Mouse (Mus musculus) spleen, adult 18-20 months (tissue): ENCODE data around the gene Ccdc127.

Source experiments
- DNase-seq, 2 experiments: peaks; one replicate each; pipeline ENCODE4 v3.0.0; 2022; ENCODE audit warnings: mixed read lengths in 2 of 2

Ccdc127 gene

GRCm38 (mm10) chr13:74349566-74350434 lies at the start of gene Ccdc127, which contains the start of gene Sdha:
Gene Ccdc127 (plus strand): TSS chr13:74350309.
Gene Sdha (minus strand): TSS chr13:74350280.
- peak; percentile 92 for DNase-seq

GRCm38 (mm10) chr13:74300925-74301606 lies 49.0 kb upstream of the Ccdc127 start:
- peak; percentile 23 to 52 for DNase-seq

- DNase-seq: no peak
These were observed 48.5 kb upstream of the Ccdc127 start for GRCm38 (mm10) chr13:74301607-74301984.

DNA sequence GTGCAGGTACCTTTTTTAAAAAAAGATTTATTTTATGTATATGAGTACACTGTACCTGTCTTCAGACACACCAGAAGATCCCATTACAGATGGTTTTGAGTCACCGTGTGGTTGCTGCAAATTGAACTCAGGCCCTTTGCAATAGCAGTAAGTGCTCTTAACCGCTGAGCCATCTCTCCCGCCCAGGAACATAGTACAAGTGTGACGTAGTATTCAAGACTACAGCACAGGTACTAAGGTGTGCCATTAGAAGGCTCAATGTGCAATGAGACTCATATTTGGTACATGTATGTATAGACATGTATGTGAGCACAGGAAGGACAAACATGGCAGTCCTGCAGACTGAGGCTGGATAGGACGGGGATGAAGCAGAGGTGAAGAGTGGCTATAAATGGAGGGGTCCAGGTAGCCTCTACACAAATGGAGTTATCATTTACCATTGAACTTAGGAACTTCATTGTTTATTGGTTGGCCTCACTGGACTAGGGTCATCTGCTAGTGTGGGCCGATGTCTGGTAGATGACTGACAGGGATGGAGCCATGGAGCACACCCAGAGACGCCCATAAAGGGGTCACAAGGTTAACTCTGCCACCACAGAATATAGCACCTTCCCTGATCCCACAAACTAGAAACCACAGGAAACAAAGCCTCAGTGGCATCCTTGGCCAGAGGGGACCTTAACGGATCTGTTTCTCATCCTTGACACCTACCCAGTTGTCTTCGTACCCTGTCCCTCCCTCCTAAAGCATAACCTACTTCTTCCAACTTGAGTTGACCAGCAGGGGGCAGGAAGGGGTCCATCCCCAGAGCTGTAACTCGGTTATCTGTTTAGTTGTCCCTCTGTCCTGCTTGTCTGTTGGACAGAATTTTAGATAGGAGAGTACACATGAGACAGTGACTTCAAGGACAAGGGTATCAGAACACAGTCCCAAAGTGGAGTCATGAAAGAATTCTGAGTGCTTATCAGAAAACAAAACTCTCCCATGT lies 47.8 kb upstream of the Ccdc127 start:
- DNase-seq: peak in 1 of 2 experiments; percentile 8

DNA sequence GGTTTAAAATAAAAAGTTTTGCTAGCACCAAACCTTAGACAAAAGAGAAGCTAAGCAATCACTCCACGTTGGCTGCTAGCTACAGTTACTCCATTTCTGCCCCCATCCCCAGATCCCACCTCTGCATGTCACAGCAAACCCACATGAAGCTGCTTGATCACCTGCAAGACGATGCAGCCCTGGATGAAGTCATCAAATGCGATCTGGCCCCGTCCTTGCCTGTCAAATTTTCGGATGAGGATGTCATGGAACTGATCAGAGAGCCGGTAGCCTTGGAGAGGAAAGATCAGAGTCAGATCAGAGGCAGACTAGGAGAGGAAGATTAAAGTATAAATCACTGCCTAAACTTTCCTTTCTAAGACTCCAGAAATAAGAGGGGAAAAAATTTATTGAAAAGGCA lies 44.7 kb upstream of the Ccdc127 start:
- no peak for DNase-seq

GRCm38 (mm10) chr13:74305780-74306179 lies 44.3 kb upstream of the Ccdc127 start:
- no peak for DNase-seq

GRCm38 (mm10) chr13:74314616-74315015 lies 35.5 kb upstream of the Ccdc127 start:
- no peak for DNase-seq

- DNase-seq: no peak
These were observed 33.7 kb upstream of the Ccdc127 start for GRCm38 (mm10) chr13:74316386-74316785.

- no peak for DNase-seq
These were observed 33.3 kb upstream of the Ccdc127 start for GRCm38 (mm10) chr13:74316789-74317169.

DNA sequence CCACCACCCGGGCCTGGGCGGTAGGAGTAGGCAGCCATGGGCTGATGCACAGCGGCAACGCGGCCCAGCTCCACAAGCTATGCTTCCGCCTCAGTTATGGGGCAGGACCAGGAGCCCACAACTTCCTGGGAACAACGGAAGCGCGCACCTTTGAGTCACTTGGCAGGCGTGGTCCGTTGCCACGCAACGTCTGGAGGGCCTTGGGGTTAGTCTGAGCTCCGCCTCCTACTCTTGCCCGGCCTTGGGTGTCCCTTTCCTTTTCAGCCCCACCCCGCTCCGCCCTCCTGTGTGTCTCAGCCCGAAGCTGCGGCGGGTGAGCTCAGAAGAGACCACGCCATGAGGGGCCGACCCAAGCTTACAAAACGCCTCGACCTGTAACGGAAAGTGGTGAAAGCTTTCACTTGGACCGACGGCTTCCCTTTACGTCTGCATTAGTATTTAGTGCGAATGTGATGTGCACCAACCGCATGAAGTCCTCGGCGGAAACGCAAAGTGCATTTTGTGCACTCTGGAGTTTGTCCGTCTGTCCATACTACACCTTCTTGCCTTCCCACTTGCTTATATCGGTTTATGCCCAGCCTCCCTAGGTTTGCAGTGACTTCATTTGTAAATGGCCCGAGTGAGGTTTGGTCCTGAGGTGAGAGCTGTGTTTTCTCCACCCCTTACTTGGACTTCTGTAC lies 32.8 kb upstream of the Ccdc127 start, which contains the start of gene Pdcd6:
Gene Pdcd6 (minus strand): TSS at position 411 of the 680 bp plus-strand sequence.
- peak; percentile 85 to 87 for DNase-seq

- no peak for DNase-seq
These were observed 20.8 kb upstream of the Ccdc127 start for GRCm38 (mm10) chr13:74329321-74329720.

GRCm38 (mm10) chr13:74341036-74341435 lies 9.1 kb upstream of the Ccdc127 start:
- DNase-seq: peak in 1 of 2 experiments; percentile 37

DNA sequence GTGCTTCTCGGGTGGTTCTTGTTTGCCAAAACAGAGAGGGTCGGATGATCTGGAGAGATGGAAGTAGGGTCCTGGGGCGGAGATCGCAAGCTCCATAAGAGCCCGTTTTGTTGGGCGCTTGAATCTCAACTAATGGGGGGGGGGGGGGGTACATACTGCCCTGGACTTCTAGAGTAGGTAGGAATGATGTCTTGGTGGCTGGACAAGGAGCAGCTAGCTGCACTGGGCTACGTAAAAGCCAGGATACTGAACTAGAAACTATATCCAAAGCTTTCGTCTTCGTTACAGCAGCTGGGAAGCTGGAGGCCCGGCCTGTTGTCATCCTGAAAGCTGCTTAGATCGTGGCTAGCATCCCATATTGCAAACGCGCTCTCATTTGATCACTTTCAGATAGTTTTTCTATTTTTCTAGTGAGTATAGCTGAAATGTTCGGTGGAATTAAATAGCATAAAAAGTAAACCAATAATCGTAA lies 362 bp downstream of the Ccdc127 start:
- DNase-seq: no peak

- no peak for DNase-seq
These were observed 6.4 kb downstream of the Ccdc127 start for GRCm38 (mm10) chr13:74356491-74356890.

DNA sequence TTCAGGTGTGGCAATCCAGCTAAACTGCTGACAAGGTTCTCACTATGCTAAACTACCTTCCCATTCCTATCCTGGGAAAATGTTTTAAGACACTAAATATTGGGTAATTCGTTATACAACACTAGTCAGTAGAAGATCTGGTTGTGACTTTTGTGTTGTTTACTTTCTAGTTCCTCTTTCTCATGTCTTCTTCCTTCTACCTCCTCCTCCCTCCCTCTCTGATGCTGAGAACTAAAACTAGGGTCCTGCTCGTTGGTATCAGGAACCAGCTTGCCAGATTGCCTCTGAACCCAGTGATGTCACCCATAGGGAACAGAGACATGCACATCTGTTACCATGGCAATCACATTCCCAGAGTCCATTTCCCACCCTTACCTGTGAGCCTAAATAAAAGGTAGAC lies 12.1 kb downstream of the Ccdc127 start:
- no peak for DNase-seq

DNA sequence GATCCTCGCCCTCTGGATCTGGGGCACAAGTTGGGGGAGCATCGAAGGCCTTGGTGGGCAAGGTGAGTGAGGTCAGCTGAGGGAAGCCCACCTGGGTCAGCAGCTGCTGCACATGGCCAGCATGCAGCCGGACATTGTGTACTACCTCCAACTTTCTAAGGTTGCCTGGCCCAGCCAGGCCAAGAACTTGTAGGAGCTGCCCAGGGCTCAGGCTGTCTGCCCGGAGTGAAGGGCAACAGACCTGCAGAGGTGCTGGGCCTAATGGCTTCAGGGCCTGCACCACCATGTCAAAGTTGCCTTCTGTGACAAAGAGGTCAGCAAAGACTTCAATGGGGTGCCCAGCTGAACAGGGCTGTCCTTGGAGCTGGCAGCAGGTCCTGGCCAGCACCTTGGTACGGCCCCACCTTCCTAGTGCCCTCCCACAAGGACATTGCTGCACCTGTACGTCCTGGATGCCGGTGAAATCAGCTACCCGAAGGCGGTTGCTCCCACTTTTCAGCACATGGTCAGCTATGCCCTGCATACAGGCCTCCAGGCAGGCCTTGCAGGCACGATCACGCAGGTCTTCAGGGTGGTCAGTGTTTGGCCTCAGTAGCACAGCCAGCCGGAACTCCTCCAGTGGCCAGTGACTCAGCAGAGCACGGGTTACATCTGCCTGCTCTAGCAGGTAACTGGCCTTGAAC lies 13.2 kb downstream of the Ccdc127 start:
- DNase-seq: peak in 1 of 2 experiments; percentile 4

DNA sequence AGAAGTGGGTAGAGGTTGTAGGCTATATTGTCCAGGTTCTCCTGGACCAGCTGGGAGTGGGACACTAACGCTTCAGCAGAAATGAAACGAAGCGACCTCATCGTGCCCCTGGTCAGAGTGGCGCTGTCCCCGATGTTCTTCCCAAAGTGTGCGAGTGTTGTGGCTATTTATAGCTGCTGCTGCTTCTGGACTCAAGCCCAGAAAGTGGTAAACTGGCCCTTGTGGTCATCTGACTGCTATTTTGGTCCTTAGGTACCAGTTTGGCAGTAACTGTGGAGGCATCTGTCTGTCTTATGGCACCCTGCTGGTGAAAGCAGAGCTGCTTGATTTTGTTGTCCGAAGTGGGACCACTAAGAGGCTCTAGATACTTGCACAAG lies 13.7 kb downstream of the Ccdc127 start, which contains the start of gene Lrrc14b:
Gene Lrrc14b (minus strand): TSS at position 147 of the 377 bp plus-strand sequence.
- no peak for DNase-seq

DNA sequence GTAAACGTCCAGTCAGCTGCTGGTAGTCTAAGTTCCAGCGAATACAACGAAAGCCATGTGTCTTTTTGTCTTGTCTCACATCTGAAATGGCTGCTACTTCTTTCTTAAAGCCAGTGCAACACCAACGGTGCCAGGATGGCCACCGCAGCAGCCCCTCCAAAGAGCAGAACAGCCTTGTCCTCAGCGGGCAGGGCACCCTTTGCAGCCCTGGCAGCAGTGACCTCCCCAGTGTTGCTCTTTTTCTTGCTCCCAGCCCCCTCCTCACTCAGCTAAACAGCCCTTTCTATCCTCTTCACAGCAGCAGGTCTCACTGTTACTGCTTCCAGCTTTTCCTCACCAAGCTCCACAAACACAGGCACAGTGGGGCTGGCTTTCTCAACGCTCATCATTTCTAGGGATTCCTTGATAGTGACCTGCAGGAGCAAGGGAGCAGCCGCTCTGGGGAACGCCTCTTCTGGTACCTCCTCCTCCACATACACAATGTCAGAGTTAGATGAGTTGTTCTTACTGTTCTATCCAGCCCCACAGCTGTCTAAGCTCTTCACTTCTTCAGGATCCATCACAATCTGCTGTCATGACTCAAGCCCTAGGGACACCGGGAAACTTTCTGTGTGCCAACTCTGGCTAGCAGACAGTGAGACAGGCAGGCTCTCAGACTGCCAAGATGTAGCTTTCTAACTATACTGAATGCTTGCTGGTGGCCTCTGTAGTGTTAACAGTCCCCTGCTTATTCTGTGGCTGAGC lies 31.6 kb downstream of the Ccdc127 start:
- no peak for DNase-seq

DNA sequence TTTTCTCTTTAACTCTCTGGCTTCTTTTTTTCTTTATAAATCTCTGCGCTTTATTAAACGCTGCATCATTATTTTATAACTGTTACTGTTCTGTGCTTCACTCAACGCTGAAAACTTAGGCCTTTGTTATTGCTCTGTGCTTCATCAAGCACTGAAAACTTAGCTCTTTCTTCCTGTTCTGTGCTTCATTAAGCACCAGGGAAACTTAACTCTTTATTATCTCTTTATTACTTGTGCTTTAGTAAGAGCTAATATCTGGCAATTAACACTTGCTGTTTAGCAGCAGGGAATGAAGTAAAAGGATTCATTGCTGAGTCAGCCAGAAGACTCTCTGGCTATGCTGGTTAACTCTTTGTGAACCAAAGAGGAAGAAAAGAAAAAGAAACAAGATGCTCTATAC lies 32.2 kb downstream of the Ccdc127 start:
- no peak for DNase-seq

DNA sequence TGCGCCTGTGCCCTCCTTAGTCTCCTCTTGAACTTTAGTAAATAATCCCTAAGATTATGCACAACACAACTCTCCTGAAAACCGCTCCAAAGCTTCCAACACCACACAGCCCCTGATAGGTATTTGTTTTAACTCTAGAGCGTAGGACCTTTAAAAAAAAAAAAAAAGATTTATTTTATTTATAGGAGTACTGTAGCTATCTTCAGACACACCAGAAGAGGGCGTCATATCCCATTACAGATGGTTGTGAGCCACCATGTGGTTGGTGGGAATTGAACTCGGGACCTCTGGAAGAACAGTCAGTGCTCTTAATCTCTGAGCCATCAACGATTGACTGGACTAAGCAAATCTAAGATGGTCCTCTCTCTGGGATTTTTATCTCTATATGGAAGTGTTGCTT lies 39.6 kb downstream of the Ccdc127 start:
- DNase-seq: no peak
